Mouse (Mus musculus) G1E-ER4 (cell line): ENCODE measurements around the gene Scgb1b18. TPM values are rescaled to one million over a fixed set of nuclear protein-coding genes. Genes with fewer than 3 reads are reported as not detected.
"Not testable (repeated sequence)": the region's sequence is repeated elsewhere in the genome, so short reads cannot be mapped to it uniquely, and the experiment has no call there.

Source experiments
- GATA1 ChIP-seq: IDR thresholded peaks from one replicate; pipeline ENCODE4 v1.8.0; 2012; ENCODE audit warnings: low read length, inconsistent platforms
- polyA plus RNA-seq: library from polyadenylated mRNA; stranded (reverse); fragments of >175 nt; gene quantifications from 2 replicates; pipeline ENCODE4 v1.2.3, GENCODE M21; 2012

The Scgb1b18 gene
- not detected in 2 replicates for polyA plus RNA-seq

- TF ChIP-seq GATA1 = not testable (repeated sequence)
Measured at GRCm38 (mm10) chr7:33185268-33185667, at the start of gene Scgb1b18. Gene Scgb1b18, plus strand, starts transcription at chr7:33185568.

DNA sequence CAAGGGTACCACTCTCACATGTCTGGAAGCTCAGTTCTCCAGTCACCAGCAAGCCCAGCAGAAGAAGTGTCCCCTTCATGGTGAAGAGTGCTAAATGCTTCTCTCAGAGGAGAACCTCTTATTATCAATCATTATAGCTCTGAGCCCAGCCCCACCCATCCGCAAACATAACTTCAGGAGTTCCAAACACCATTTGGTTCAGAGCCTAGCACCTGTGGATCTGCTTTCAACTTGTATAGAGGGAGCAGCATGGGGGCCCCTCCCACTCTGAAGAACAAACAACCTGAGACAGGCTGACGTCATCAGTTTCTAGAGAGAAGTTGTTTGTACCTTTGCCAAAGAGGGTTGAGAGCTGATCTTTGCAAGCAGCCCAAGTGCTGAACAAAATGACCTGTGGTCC is 11.6 kb upstream of the Scgb1b18 start, which contains the start of gene Scgb2b18:
Scgb2b18 (minus strand) TSS at position 101 of the 400 bp plus-strand sequence.
- TF ChIP-seq GATA1 = not testable (repeated sequence)

Other genes with a start within 250 kb of the Scgb1b18 start
- not detected in 2 replicates for gene Scgb2b17, start 129.0 kb upstream of the Scgb1b18 start, polyA plus RNA-seq
- not detected in 2 replicates for gene Scgb1b17, start 122.1 kb upstream of the Scgb1b18 start, polyA plus RNA-seq
- not detected in 2 replicates for gene Scgb2b18, start 11.7 kb upstream of the Scgb1b18 start, polyA plus RNA-seq
- gene Scgb2b19, start 94.8 kb downstream of the Scgb1b18 start, polyA plus RNA-seq = not detected in 2 replicates
- gene Scgb1b19, start 101.7 kb downstream of the Scgb1b18 start, polyA plus RNA-seq = not detected in 2 replicates
- not detected in 2 replicates for gene Scgb2b20, start 180.8 kb downstream of the Scgb1b18 start, polyA plus RNA-seq
- gene Scgb1b20, start 187.7 kb downstream of the Scgb1b18 start, polyA plus RNA-seq = not detected in 2 replicates